Mouse (Mus musculus): Measurements from ENCODE around the gene Abhd10.

The Abhd10 gene

DNA sequence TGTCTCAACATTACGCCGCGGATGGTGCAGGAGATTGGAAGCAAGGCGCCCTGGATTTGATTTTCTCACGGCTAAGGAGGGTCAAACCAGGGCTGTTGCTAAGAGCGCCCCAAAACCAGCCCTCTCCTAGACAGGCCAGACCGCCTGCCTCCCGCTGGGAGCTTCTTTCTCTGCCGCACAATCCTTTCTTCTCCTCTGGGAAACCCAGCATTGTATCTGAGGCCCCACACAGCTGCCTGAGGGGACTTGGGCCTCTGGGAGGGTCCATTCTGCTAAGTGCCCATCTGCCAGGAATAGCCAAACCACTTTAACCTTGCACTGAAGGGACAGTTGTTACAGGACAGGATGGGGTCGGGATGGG lies 18.0 kb downstream of the Abhd10 start:
- DNase-seq (ENCODE audit: low spot score): no peak

DNA sequence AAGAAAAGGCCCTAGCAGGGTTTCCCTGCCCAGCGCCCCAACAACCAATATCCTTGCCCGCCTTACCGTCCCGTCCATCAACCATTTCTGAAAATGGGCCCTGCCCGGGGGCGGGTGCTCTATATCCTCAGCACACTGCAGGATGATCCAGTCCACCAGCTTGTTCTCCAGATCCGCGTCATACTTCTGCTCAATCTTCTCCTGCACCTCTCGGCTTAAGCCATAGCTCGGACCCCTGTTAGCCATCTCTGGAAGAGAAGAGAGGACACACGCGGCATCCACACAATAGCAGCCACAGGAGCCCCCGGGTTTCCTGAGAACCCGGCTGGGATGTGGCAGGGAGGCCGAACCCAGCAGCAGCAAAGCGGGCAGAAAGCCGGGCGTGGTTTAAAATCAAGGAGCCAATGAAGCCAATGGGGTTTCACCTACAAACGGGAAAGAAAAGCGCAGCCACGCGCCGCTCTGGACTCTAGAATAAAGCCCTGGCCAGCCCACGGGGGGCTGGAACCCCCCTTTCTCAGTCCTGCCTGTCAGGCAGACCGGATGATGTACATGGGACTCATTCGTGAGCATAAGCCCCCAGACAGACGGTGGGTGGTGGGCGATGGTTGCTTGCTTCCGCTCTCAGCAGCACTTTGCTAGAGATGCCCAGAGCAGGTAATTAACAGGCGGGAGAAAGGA lies 18.6 kb downstream of the Abhd10 start, which contains the start of gene Tagln3:
TSS of gene Tagln3 (minus strand) at position 548 of the 681 bp plus-strand sequence.
- no peak for DNase-seq (ENCODE audit: low spot score)

DNA sequence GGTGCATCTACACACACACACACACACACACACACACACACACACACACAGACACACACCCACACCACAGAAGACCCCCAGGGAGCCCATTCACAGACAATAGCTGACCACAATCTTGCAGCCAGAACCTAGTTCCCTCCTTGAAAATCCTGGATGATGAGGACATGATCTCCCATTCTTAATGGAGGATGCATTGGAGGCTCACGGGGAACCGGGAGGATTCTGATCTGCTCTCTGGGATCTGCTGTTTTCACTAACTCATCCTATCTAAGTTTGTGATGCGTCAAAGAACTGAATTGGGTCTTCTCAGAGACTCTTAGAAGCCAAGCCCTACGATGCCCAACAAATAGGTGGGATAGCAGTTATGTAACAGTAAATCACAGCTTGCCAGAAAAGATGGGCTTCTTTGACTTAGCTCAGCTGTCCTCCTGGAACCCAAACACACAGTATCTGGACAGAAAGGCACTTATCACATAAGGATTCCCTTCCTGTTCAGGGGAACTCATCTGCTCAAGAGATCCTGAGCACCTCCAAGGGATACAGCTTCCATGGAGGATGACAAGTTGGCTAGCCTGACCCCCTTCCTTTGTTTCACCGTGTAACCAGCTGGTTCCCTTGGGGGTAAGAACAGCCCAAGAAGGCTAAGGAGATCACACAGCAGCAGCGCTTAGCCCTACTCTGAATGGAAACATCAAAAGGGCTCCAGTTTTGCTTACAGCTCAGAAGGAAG lies 19.4 kb downstream of the Abhd10 start:
- DNase-seq (ENCODE audit: low spot score): no peak

DNA sequence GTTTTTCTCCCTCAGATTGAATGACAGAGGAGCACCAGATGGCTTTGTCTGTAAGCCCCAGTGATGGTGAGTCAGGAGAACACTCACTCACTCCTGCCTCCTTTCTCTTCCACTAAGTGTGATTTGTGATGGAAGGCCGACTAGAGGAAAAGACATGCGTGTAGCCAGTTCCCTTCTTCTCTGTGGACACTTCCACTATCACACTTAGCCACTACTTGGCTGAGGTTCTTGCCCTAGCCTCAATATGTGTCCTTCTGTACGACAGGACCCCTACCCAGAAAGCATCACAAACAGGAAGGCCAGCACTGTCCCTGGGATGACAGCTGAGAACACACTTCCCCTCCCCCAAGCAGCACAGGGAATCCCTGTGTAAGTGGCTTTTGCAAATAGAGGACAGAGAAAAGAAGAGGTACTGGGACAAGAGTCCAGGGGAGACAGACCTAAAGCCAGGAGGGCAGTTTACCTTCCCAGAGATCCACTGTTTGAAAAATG lies 20.2 kb downstream of the Abhd10 start:
- no peak for DNase-seq (ENCODE audit: low spot score)

DNA sequence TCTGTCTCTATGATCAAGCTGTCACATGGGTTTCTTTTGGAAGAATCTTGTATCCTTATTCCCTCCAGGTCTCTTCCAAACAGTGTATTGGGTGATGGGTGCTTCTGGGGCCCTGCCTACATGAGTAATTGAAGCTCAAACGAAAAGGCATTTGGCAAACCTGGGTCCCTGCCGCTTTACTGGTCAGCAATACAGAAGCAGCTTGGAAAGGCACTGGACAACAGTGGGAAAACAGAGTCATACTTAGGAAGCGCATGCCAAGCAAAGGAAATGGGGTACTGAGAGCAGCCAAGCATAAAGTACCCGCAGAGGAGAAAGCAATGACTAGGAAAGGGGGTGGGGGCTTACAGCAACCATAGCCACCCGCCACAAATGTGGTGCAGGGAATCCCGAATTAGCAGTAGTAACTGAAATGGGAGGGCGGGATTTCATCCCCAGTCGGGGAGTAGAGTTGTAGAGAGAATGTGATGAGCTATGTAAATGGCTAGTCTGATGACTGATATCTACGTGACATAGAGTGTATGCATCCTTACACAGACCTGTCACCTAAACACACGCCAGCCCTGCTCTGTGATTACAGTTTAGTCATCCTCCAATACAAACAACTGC lies 22.6 kb downstream of the Abhd10 start:
- no peak for DNase-seq (ENCODE audit: low spot score)

DNA sequence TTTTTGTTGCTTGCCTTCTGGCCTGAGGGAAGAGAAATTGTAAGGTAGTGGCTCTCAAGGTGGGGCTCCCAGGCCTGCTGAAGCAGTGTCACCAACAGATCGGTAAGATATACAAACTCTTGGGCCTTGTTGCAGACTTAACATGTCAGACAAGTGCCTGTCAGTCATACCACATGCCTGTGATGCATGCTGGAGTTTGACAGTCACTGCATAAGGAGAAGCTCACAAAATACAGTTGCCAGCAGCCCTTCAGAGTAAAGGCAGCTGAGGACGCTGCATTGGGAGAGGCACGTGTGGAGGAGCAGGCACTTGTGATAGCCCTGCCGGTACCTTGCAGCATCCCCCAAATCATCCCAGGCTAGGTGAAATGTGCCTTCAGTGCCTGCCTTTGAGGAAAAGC lies 24.5 kb downstream of the Abhd10 start:
- DNase-seq (ENCODE audit: low spot score): no peak

DNA sequence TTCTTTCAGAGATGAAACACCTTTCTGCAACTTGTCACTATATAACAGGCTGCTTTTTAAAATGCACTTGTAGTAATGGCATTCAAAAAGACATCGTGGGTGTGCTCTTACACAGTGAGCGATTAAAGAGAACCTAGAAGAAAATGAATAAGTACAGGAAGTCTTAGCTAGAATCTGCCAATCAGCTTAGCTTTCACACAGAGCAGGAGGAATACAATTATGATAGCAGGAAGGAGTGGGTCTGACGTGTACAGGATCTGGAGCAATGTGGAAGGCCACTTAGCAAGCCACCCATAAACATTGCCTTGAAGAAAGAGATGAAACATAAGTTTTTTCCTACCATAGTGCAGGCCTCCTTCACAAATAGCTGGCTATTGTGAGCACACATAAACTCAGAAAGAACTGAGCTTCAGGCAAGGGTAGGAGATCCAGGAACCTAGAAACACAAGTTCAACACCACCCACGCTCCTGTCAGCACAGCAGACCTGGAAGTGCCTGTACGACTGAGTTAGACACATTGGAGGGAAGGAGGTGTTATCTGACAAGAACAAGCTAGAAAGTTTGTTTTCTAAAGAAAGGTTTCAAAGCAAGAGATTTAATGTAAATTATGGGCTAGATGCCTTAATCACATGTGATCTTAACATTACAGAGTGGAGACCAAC lies 28.1 kb downstream of the Abhd10 start:
- DNase-seq (ENCODE audit: low spot score): no peak

DNA sequence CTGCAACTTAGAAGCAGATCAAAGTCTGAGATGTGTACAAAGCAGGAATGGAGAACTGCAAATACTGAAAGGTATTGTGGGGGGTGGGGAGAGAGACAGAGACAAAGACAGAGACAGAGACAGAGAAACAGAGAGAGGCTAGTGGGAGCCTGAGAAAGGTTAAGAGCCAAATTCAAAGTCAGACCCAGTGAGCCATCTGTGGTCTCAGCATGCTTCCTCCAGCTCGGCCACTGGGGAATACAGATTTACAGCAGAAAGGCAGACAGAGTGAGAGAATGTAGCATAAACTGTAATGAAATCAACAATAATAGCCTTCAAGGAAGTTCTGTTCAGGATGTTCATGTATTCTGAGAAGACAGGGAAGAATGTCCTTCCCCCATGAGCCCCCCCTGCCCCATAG lies 28.9 kb downstream of the Abhd10 start:
- no peak for DNase-seq (ENCODE audit: low spot score)

DNA sequence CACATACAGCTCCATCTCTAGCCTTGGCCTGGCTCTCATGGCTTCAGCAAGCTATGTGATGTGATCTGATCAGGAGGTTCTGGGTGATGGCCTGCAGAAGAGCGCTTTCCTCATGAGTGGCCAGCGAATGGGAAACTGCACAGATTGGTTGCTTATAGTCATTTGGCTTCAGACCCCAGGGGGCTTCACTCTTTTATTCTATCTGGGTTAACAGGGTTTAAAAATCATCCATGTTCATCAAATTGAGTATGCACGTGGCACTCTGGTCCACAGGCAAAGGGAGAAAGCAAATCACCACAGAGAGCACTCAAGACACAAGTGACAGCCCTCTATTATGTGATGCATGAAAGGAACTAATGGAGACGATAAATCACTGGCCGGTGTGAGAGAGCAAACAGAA lies 29.5 kb downstream of the Abhd10 start:
- DNase-seq (ENCODE audit: low spot score): no peak

DNA sequence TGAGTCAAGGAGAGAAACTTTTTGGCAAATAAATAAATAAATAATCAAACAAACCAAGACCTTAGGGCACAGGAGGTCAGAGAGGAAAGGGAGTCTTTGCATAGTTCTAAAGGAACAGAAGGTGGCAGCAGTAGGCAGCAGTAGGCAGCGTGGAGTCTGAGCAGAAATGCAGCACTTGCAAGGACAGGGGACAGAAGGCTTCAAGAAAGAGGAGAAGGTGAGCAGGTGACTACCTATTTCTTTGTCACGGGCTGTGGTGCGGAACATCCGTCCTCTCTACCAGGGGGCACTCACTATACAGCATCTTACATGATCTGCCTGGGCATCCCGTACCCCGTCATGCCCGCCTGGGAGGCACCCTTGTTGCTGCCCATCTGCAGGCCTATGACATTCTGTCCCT lies 31.5 kb downstream of the Abhd10 start:
- DNase-seq (ENCODE audit: low spot score): no peak

DNA sequence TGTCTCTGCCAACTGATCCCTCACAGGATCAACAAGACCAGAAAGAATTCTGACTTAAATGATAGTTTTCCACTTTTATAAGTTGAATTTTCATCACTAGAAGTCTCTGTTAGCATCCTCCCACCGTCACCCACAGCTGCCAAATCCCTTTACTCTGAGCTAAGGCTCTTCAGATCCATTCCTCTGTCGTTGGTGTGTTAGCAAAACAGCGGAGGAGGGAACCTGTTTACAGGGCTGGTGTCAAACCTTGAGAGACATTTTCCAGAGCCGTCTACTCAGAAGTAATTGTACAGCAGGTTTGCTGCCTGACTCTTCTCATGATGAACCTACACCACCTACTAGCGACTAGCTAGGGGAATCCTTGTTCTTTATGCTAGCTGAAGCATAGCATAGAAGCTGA lies 43.5 kb downstream of the Abhd10 start:
- no peak for DNase-seq (ENCODE audit: low spot score)

DNA sequence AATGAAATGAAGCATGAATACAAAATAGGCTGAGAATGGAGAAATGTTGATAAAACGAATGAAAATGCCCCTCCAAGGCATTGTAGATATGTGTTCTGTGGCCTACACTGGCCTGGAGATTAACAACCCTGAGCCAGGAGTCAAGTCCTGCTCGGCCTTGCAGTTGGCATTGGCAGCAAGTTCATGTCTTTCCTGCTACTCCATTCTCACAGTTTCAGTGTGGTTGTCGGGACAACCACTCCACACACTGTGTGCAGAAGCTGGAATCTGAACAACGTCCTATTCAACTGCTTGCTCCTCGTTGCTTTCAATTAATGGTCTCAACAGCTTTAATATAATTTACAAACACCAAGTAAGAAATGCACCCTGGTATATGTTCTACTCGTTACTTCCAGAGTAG lies 44.8 kb downstream of the Abhd10 start:
- no peak for DNase-seq (ENCODE audit: low spot score)

DNA sequence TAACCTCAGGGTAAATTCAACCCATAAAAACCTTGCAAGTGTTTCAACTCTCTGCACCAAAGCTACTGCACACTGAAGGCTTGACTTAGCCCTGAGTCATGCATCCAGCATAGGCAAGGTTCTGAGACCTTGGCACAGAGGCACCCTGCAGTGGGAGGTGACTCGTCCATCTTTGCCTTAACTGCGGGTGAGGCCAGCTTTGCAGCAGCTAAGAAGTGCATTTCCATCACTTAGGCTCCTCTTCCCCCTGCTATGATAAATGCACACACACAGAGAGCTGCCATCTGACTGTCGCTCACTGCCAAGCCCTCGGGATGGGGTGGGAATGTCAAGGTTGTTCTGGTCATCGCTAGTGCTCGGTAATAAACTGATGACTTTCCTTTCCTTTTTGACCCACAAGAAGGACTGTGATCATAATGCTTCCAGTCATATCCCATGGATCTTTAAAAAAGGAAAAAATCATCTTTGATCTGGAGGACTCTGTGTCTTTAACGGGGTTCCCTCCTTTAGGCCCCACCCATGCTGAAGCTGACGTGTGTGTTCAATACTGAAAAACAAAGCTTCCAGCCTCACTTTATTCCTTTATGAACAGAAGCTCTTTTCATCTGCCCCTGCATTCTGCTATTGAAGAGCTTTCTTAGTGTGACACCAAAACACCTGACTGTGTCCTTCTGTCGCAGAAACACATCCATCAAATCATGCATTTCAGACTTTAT lies 47.2 kb downstream of the Abhd10 start:
- DNase-seq (ENCODE audit: low spot score): no peak

DNA sequence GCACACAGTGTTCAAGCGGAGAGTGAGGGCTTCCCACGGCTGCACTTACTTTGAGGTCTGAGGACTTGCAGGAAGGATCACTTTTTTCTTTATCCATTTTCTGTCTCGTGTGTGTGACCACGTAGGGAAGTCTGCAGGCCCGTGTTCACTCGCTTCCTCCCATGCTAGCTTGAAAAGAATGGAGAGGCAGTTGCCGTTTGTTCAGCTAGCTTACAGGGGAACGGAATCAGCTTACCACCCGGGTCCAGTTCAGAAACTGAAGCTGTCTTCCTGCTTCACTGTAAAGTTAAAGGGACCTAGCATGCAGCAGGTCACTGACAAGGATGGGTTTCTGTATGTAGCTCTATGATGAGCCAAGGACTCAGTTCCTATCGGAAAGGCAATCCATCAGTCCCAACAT lies 49.2 kb downstream of the Abhd10 start, which contains the start of gene Tmprss7:
TSS of gene Tmprss7 (minus strand) at position 101 of the 400 bp plus-strand sequence.
- no peak for DNase-seq (ENCODE audit: low spot score)

DNA sequence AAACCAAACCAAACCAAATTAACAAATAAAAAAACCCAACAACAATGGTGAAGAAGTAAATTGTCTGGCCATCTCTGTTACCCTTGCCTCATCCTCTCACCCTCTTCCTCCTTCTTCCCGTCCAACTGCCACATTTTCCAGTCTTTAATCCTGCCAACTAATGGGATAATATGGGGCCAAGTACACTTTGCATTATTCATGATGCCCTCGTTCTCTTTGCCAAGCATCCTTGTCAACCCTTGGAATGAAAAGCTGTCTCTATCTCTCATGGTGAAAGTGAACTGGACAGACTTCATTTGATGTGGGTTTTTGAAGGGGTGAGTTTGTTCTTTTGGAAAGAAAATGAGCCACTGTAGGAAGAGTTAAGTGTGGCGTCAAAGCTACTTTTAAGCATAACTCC lies 49.9 kb downstream of the Abhd10 start:
- DNase-seq (ENCODE audit: low spot score): no peak

DNA sequence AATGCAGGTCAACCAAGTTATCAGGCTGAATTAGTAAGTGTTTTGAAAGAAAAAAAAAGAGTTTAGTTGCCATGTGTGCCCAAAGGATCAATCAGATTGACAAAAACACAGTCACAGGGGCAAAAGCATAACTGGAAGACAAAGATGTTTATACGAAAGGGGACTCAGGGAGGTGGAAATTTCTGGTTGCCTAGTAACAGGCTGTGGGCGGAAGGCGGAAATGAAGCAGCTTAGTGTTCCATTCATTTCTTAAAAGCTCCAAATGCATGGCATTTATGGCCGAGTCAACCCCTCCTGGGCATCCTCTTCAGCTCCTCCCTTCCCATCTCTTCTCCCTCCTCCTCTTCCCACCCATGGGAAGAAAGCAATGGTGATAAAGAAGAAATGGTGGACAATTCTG lies 52.6 kb downstream of the Abhd10 start:
- no peak for DNase-seq (ENCODE audit: low spot score)

DNA sequence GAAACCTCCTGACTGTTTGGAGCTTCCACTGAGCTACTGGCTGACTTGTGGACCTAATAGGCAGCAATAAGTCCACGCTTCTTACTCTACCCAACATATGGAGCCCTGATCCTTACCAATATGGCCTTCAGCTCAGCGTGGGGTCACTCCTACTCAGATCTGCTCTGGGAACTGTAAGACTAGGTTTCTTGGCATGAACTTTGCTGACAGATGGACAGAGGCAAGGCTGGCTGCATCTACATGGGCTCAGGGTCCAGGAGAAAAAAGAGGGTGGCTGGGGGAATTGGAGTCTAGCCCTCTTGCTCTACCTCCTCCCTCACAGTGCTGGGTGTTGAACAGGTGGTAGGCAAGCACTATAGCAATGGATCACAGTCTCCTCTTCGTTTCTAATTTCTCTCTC lies 55.9 kb downstream of the Abhd10 start:
- no peak for DNase-seq (ENCODE audit: low spot score)

DNA sequence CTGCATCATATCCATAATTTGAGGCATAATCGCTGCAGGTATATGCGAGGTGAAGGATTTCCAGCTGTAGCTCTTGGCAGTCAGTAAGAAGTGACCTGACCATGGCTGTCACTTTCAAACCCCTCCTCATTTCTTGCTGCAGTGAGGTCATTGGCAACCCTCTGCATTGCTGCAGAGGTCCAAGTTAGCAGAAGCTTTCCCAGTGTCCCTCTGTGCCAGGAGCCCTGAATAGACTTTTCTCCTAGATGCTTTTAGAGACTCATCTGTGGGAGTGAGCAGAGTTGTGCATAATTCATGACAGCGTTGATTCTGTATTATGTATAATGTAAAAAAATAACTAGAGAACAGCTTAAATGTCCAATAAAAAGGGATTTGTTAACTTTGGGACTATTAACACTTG lies 57.5 kb downstream of the Abhd10 start:
- no peak for DNase-seq (ENCODE audit: low spot score)

DNA sequence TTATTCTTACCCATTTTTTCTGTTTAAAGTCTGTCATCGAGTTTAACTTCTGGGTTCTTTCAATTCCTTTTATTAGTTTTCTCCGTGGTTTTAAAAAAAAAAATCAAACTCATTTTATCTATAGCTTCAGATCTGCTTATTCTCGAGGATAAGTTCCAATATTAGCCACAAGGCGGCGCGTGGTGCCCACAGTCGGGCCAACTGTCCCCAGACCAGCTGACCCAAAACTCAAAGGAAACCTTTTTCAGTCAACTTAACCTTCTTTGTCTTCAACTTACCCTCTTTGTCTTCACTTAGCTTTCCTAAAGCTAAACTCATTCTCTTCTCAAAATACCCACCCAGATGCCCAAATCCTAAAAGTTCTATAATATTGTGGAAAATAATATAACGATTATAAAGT lies 57.9 kb downstream of the Abhd10 start:
- DNase-seq (ENCODE audit: low spot score): no peak

Data from ovary, adult 18-20 months (tissue).